Mouse (Mus musculus) forebrain, postnatal 0 days (tissue): ENCODE results near the gene Tmcc1. TPM values are rescaled to one million over a fixed set of nuclear protein-coding genes. Genes with fewer than 3 reads are reported as not detected.

ENCODE experiments used
- ATAC-seq: fragments of 200-750 bp; cut with Nextera tagmentation; 2 replicates; pipeline ENCODE4 v1.8.0; 2017; ENCODE audit warnings: mild to moderate bottlenecking, moderate library complexity
- DNase-seq: peaks from one replicate; pipeline ENCODE4 v3.0.0-alpha.2; 2015
- H3K27ac ChIP-seq: fragments of 300-500 bp; sonication (generic); 2 replicates; pipeline ENCODE4 v1.5.1; 2014; ENCODE audit warnings: low read depth, mild to moderate bottlenecking, antibody characterized with exemption, low read length, moderate library complexity, mixed read lengths
- H3K27me3 ChIP-seq: fragments of 300-500 bp; sonication (generic); 2 replicates; pipeline ENCODE4 v1.6.1; 2014; ENCODE audit warnings: mild to moderate bottlenecking, low read length, mixed read lengths; ENCODE audit not compliant: insufficient read depth
- H3K36me3 ChIP-seq: fragments of 300-500 bp; sonication (generic); 2 replicates; pipeline ENCODE4 v1.6.1; 2014; ENCODE audit warnings: mild to moderate bottlenecking, moderate library complexity; ENCODE audit not compliant: insufficient read depth
- H3K4me1 ChIP-seq: fragments of 300-500 bp; sonication (generic); 2 replicates; pipeline ENCODE4 v1.6.1; 2014; ENCODE audit warnings: antibody characterized with exemption; ENCODE audit not compliant: insufficient read depth
- H3K4me2 ChIP-seq: fragments of 300-500 bp; sonication (generic); 2 replicates; pipeline ENCODE4 v1.6.1; 2014; ENCODE audit warnings: low read depth, mild to moderate bottlenecking, moderate library complexity
- H3K4me3 ChIP-seq: fragments of 300-500 bp; sonication (generic); 2 replicates; pipeline ENCODE4 v1.5.1; 2014; ENCODE audit warnings: low read depth, low read length, mixed read lengths
- H3K9ac ChIP-seq: fragments of 300-500 bp; sonication (generic); 2 replicates; pipeline ENCODE4 v1.6.1; 2014; ENCODE audit warnings: mild to moderate bottlenecking
- H3K9me3 ChIP-seq: fragments of 300-500 bp; sonication (generic); 2 replicates; pipeline ENCODE4 v1.6.1; 2016; ENCODE audit warnings: low read length
- CTCF ChIP-seq: sonication (generic); IDR thresholded peaks from 2 replicates; pipeline ENCODE4 v1.5.1; 2016; ENCODE audit warnings: antibody characterized with exemption, control low read depth, low read depth
- WGBS: fragments of 180-500 bp; shearing (Covaris S2); extraction: QIAGEN DNeasy Blood & Tissue Kit; methylation state at CpG from one replicate; pipeline ENCODE4 v1.1.7; 2014; 5-methylcytosine and 5-hydroxymethylcytosine counted together
- polyA plus RNA-seq: library from polyadenylated mRNA; unstranded; fragments of >200 nt; fragmentation: Nextera tagmentation; extraction: Ambion mirVana; gene quantifications from 2 replicates; pipeline ENCODE4 v1.2.1, GENCODE M21; 2015
- total RNA-seq: library from RNA; depleted of rRNA; stranded (reverse); fragments of >200 nt; gene quantifications from 2 replicates; pipeline ENCODE4 v1.2.3, GENCODE M21; 2014

The Tmcc1 gene
- total and polyA plus RNA-seq, 2 experiments from 2014 or later = 13.6 to 48.2 TPM

GRCm38 (mm10) chr6:116147386-116147785, 45.9 kb downstream of the Tmcc1 start:
- WGBS = 86% methylated on average over 1 of the region's 1 CpGs
- ATAC-seq (no peak), DNase-seq (no peak)
- no peaks in the 10 kb centered on the region for H3K4me1 ChIP-seq
- no peak overlapping the region for H3K9ac ChIP-seq
- no peaks in the 10 kb centered on the region for H3K9me3 ChIP-seq
- no peak overlapping the region for H3K4me3 ChIP-seq
- H3K27ac ChIP-seq = no peak overlapping the region
- H3K4me2 ChIP-seq = no peak overlapping the region
- no peak for TF ChIP-seq CTCF
- H3K27me3 ChIP-seq = no peaks in the 10 kb centered on the region
- H3K36me3 ChIP-seq = no peaks in the 10 kb centered on the region

GRCm38 (mm10) chr6:116141696-116142095, 51.6 kb downstream of the Tmcc1 start:
- H3K27me3 ChIP-seq = no peaks in the 10 kb centered on the region
- H3K9ac ChIP-seq = no peak overlapping the region
- no peak overlapping the region for H3K4me2 ChIP-seq
- no peak for TF ChIP-seq CTCF
- H3K9me3 ChIP-seq = no peaks in the 10 kb centered on the region
- no peak overlapping the region for H3K27ac ChIP-seq
- 66% methylated on average over 2 of the region's 2 CpGs for WGBS
- 0 out of 2 replicates have a peak, but pooled peaks cover 6% of the 10 kb centered on the region for H3K4me1 ChIP-seq
- no peaks in the 10 kb centered on the region for H3K36me3 ChIP-seq
- H3K4me3 ChIP-seq = no peak overlapping the region
- no peak for DNase-seq
- no peak for ATAC-seq

- 0 out of 2 replicates have a peak, but pooled peaks cover 10% of the 10 kb centered on the region for H3K4me1 ChIP-seq
- no peak for TF ChIP-seq CTCF
- H3K4me3 ChIP-seq = no peak overlapping the region
- ATAC-seq = no peak
- H3K9ac ChIP-seq = no peak overlapping the region
- H3K4me2 ChIP-seq = no peak overlapping the region
- no peak overlapping the region for H3K27ac ChIP-seq
- H3K27me3 ChIP-seq = no peaks in the 10 kb centered on the region
- no peaks in the 10 kb centered on the region for H3K9me3 ChIP-seq
- DNase-seq = no peak
- no peaks in the 10 kb centered on the region for H3K36me3 ChIP-seq
These were observed 52.5 kb downstream of the Tmcc1 start for GRCm38 (mm10) chr6:116140782-116141181.

- ATAC-seq = no peak
These were observed 54.0 kb downstream of the Tmcc1 start for GRCm38 (mm10) chr6:116139143-116139856.

GRCm38 (mm10) chr6:116135971-116136632, 57.2 kb downstream of the Tmcc1 start:
- peak; percentile 63 for TF ChIP-seq CTCF
- ATAC-seq (no peak), DNase-seq (peak; percentile 42)
- Histone ChIP-seq H3K4me1 (0 out of 2 replicates have a peak, but pooled peaks cover 8% of the 10 kb centered on the region), H3K9ac (no peak overlapping the region), H3K27me3 (no peaks in the 10 kb centered on the region), H3K4me2 (no peak overlapping the region), H3K36me3 (no peaks in the 10 kb centered on the region), H3K9me3 (no peaks in the 10 kb centered on the region), H3K4me3 (no peak overlapping the region), H3K27ac (no peak overlapping the region)
- WGBS = 58% methylated on average over 7 of the region's 7 CpGs

More at GRCm38 (mm10) chr6:116139143-116139856, 54.0 kb downstream of the Tmcc1 start:
- Histone ChIP-seq H3K4me2 (no peak overlapping the region), H3K9ac (no peak overlapping the region), H3K9me3 (no peaks in the 10 kb centered on the region), H3K4me3 (no peak overlapping the region), H3K27me3 (no peaks in the 10 kb centered on the region), H3K36me3 (no peaks in the 10 kb centered on the region), H3K4me1 (0 out of 2 replicates have a peak, but pooled peaks cover 10% of the 10 kb centered on the region), H3K27ac (no peak overlapping the region)
- DNase-seq = peak; percentile 40
- peak; percentile 35 for TF ChIP-seq CTCF
- 70% methylated on average over 2 of the region's 2 CpGs for WGBS

GRCm38 (mm10) chr6:116133756-116134155, 59.5 kb downstream of the Tmcc1 start:
- Histone ChIP-seq H3K4me2 (no peak overlapping the region), H3K4me3 (no peak overlapping the region), H3K9me3 (no peaks in the 10 kb centered on the region), H3K36me3 (no peaks in the 10 kb centered on the region), H3K27me3 (no peaks in the 10 kb centered on the region), H3K27ac (no peak overlapping the region), H3K4me1 (0 out of 2 replicates have a peak, but pooled peaks cover 4% of the 10 kb centered on the region), H3K9ac (no peak overlapping the region)
- DNase-seq (no peak), ATAC-seq (no peak)
- no peak for TF ChIP-seq CTCF
- WGBS = 84% methylated on average over 8 of the region's 8 CpGs

- Histone ChIP-seq H3K4me1 (0 out of 2 replicates have a peak, but pooled peaks cover 4% of the 10 kb centered on the region), H3K36me3 (no peaks in the 10 kb centered on the region), H3K27me3 (no peaks in the 10 kb centered on the region), H3K9ac (no peak overlapping the region), H3K4me2 (no peak overlapping the region), H3K27ac (no peak overlapping the region), H3K9me3 (no peaks in the 10 kb centered on the region), H3K4me3 (no peak overlapping the region)
- ATAC-seq (no peak), DNase-seq (no peak)
- 90% methylated on average over 1 of the region's 1 CpGs for WGBS
- no peak for TF ChIP-seq CTCF
These were observed 61.5 kb downstream of the Tmcc1 start for GRCm38 (mm10) chr6:116131771-116132170.
